Mouse (Mus musculus): ENCODE results near the gene Hecw1. TPM values are rescaled to one million over a fixed set of nuclear protein-coding genes. Genes with fewer than 3 reads are reported as not detected.
"Not testable (repeated sequence)": the region's sequence is repeated elsewhere in the genome, so short reads cannot be mapped to it uniquely, and the experiment has no call there.

Hecw1 gene
- polyA plus RNA-seq, 1 experiment = not detected

DNA sequence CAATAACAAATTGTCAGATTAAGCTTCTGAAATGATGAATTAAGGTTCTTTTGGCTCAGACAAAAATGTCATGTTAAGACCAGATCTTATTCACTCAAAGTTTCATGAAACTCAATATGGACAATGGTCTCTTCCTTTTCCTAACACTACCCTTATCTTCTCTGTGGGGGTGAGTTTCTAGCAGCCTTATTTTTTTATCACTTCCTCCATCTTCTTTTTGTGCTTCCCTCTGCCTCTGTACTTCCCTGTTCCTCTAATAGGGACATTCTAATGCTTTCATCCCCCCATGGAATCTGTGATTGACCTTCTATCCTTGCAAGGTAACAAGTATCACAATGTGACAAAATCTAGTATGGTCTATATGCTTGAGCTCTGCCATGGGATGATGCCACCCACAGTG, 148.6 kb downstream of the Hecw1 start:
- DNase-seq (ENCODE audit: low spot score) = no peak

- no peak for DNase-seq (ENCODE audit: low spot score)
Measured at GRCm38 (mm10) chr13:14365546-14365945, 157.5 kb downstream of the Hecw1 start.

DNA sequence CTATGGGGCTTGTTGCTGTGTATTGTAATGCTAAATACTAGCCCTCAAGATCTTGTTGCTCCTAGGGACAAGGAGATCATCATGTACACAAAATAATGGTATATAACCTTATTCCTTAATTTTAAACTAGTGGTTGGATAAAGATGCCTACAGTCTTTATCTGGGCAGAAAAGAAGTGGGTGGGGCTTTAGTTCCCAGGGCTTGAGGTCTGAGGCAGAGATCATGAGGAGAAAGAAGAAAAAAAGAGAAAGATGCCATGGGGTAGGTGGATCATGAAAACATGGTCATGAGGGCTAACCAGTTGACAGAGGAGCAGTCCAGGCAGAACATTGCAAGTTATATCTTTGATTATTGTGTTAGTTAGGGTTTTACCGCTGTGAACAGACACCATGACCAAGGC, 195.8 kb downstream of the Hecw1 start:
- DNase-seq (ENCODE audit: low spot score) = no peak

GRCm38 (mm10) chr13:14306617-14307016, 216.4 kb downstream of the Hecw1 start:
- DNase-seq (ENCODE audit: low spot score) = no peak

DNA sequence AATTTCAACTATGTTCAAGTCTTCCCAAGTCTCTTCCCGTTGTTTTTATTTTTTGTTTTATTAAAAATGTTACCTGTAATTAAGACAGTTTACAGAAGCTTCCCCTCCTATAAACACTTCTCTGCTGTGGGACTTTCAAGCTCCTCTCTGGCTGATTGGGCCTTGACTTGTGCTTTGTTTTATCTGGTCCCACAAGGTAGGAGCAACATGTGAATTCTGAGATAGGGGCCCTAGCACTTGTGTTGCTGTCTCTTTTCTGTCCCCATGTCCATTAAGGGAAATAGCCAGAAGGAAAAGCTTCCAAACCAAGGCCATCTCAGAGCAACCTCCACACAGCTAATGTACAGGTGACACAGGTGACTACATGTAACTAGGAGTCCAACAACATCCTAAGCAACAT, 218.9 kb downstream of the Hecw1 start:
- DNase-seq (ENCODE audit: low spot score) = no peak

- DNase-seq (ENCODE audit: low spot score) = no peak
Measured at GRCm38 (mm10) chr13:14302921-14303320, 220.1 kb downstream of the Hecw1 start.

GRCm38 (mm10) chr13:14290016-14290415, 233.0 kb downstream of the Hecw1 start:
- DNase-seq (ENCODE audit: low spot score) = no peak

- DNase-seq (ENCODE audit: low spot score) = no peak
Measured at GRCm38 (mm10) chr13:14271476-14271875, 251.6 kb downstream of the Hecw1 start.

- not testable (repeated sequence) for DNase-seq (ENCODE audit: low spot score)
Measured at GRCm38 (mm10) chr13:14260939-14261338, 262.1 kb downstream of the Hecw1 start.

- DNase-seq (ENCODE audit: low spot score) = no peak
Measured at GRCm38 (mm10) chr13:14245946-14246345, 277.1 kb downstream of the Hecw1 start.

DNA sequence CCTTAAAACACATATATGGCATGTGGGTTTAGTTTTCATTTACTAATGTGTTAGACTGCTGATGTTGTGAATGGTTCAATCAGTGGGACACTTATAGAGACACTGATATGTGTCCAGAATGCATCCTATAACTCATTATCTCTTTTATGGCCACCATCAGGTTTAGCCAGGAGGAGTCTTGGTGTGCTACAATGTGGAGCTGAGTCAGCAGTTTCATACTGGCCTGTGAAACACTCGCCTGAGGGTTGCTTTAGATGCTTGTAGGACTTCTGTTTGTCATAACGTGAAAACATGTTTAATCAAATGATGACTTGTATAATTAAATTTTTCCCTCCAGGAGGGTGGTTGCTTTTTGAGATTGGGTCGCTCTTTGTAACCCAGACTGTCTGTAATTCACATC, 343.4 kb downstream of the Hecw1 start:
- no peak for DNase-seq (ENCODE audit: low spot score)

DNA sequence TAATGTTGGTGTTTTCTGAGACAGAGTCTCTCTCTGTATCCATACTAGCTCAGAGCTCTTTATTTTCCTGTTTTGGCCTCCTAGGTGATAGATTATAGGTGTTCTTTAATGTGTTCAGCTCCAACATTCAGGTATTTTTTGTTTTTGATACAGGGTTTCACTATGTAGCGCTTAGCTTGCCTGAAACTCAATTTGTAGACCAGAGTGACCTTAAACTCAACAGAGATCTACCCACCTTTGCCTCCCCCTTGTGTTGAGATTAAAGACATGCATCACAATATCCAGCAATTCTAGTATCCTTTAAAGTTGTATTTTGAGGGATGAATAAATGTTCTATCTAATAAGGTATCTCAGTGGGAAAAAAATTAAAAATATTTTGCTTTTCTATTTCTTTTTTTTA, 345.0 kb downstream of the Hecw1 start:
- DNase-seq (ENCODE audit: low spot score) = no peak

Other genes with a start within 250 kb of the Hecw1 start
- 34.3 and 39.3 TPM in 2 replicates for gene Mrpl32, start 89.9 kb upstream of the Hecw1 start, polyA plus RNA-seq (2012; rRNA removed)
- gene Psma2, start 90.0 kb upstream of the Hecw1 start, polyA plus RNA-seq (2012; rRNA removed) = 82.2 and 86.9 TPM in 2 replicates
- 13.6 and 16.3 TPM in 2 replicates for gene AW209491, start 106.9 kb upstream of the Hecw1 start, polyA plus RNA-seq (2012; rRNA removed)

Measured in urinary bladder, adult 2 months (tissue).